ENCODE assay signal across 9 mouse cellular contexts in the genomic region with DNA sequence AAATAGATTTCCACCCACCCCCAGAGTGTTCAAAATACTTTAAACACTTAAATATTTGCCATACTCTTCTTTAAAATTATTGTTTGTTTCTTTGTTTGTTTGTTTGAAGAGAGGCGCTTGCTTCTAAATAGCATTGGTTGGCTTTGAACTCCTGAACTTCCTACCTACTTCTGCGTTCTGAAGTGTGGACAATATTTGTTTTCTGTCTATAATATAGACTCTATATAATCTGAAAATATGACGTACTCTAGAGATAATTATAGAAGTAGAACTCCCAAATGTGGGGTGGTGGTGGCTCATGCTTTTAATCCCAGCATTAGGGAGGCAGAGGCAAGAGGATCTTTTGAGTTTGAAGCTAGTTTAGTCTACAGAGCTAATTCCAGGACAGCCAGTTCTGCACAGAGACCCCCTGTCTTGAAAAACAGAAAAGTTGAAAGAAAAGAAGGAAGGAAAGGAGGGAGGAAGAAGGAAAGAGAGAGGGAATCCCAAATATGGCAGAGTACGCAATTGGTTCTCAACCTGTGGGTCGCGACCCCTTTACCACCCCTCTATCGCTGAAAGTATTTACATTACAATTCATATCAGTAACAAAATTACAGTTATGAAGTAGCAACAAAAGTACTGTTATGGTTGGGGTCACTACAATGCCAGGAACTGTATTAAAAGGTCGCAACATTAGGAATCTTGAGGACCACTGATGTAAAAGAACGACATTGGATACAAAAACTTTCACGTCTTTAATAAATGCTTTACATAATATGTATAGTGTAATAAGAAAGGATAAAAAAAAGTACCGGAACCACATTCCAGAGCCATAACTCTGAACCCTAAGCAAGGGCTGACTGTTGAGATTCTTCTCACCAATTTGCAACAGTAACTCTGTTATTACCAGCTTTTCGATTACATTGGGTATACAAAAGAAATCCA. TPM values are rescaled to one million over a fixed set of nuclear protein-coding genes. Genes with fewer than 3 reads are reported as not detected.
DNase-seq lines count a peak whose midpoint lies in the region; ATAC-seq and TF ChIP-seq lines count a peak whose summit lies in the region.
"Had no signal": no experiment of that assay in that cellular context is flagged by ENCODE, and none has a peak within 500 bp of the region (broad histone marks: within the 10 kb centered on the region; RNA-seq: fewer than 3 reads in every experiment).

No protein-coding gene starts in this region.

- WGBS in kidney, postnatal 0 days, result 42% methylated on average over 12 of the region's 12 CpGs
- WGBS in kidney, adult 2 months, result 49% methylated on average over 12 of the region's 12 CpGs
- 39% methylated on average over 12 of the region's 12 CpGs for WGBS in hindbrain, embryonic 15.5 days
- 40% methylated on average over 12 of the region's 12 CpGs for whole genome bisulfite sequencing in midbrain, embryonic 15.5 days

- peaks cover 5% of the 10 kb centered on the region; the same call in 1 of the 2 replicates for H3K4me1 ChIP-seq in kidney, postnatal 0 days (replicated peaks; ENCODE audit: insufficient read depth, low read length)
- H3K4me1 ChIP-seq in kidney, adult 2 months (ENCODE audit: control insufficient read depth, insufficient read depth, low read length), result peaks cover 6% of the 10 kb centered on the region; the same call in 1 of the 2 replicates
- H3K4me1 ChIP-seq in hindbrain, embryonic 15.5 days (replicated peaks), result peaks cover 28% of the 10 kb centered on the region
- H3K4me1 ChIP-seq in midbrain, embryonic 15.5 days, result peaks cover 25% of the 10 kb centered on the region

- no peak for TF ChIP-seq CTCF in kidney, postnatal 0 days (IDR thresholded peaks at IDR 0.05; ENCODE audit: low read depth)
- TF ChIP-seq CTCF in kidney, adult 2 months (conservative IDR thresholded peaks at IDR 0.05; ENCODE audit: insufficient read depth, insufficient read length, low read depth, low read length), result no peak

- H3K27ac ChIP-seq in kidney, postnatal 0 days, result no peak overlapping the region
- no peak overlapping the region for H3K27ac ChIP-seq in kidney, adult 2 months (ENCODE audit: insufficient read depth, low read depth, low read length)
- H3K27ac ChIP-seq in hindbrain, embryonic 15.5 days (replicated peaks), result peak overlapping the region; percentile 34; the same call in 1 of the 2 replicates
- peak overlapping the region; percentile 100; the same call in 1 of the 2 replicates for H3K27ac ChIP-seq in midbrain, embryonic 15.5 days

- peak overlapping the region; percentile 49 for H3K4me2 ChIP-seq in kidney, postnatal 0 days (ENCODE audit: low read length)
- H3K4me2 ChIP-seq in hindbrain, embryonic 15.5 days, result peak overlapping the region; percentile 82
- peak overlapping the region; percentile 78 for H3K4me2 ChIP-seq in midbrain, embryonic 15.5 days

- H3K9ac ChIP-seq in kidney, postnatal 0 days (ENCODE audit: low read depth, low read length), result no peak overlapping the region
- peak overlapping the region; percentile 37 for H3K9ac ChIP-seq in hindbrain, embryonic 15.5 days
- peak overlapping the region; percentile 99; the same call in 1 of the 2 replicates for H3K9ac ChIP-seq in midbrain, embryonic 15.5 days

- H3K27me3 ChIP-seq in kidney, postnatal 0 days (ENCODE audit: insufficient read depth, low read length), result no peaks in the 10 kb centered on the region
- H3K27me3 ChIP-seq in kidney, adult 2 months (replicated peaks; ENCODE audit: control insufficient read depth, insufficient read depth, low read length), result no peaks in the 10 kb centered on the region
- no peaks in the 10 kb centered on the region for H3K27me3 ChIP-seq in hindbrain, embryonic 15.5 days
- no peaks in the 10 kb centered on the region for H3K27me3 ChIP-seq in midbrain, embryonic 15.5 days (replicated peaks)

- no peak for ATAC-seq in kidney, postnatal 0 days (replicated peaks; ENCODE audit: low FRiP score, low read depth)
- no peak for ATAC-seq in hindbrain, embryonic 15.5 days (ENCODE audit: low FRiP score, low read depth)
- no peak for ATAC-seq in midbrain, embryonic 15.5 days (replicated peaks)
- ATAC-seq in cerebellum, adult (ENCODE audit: insufficient number of reproducible peaks, low FRiP score, low TSS enrichment), result no peak

- no peaks in the 10 kb centered on the region for H3K9me3 ChIP-seq in kidney, postnatal 0 days (replicated peaks; ENCODE audit: low read length)
- H3K9me3 ChIP-seq in hindbrain, embryonic 15.5 days, result no peaks in the 10 kb centered on the region
- H3K9me3 ChIP-seq in midbrain, embryonic 15.5 days, result no peaks in the 10 kb centered on the region

- H3K36me3 ChIP-seq in kidney, postnatal 0 days (ENCODE audit: insufficient read depth, low read length), result no peaks in the 10 kb centered on the region
- no peaks in the 10 kb centered on the region for H3K36me3 ChIP-seq in kidney, adult 2 months (ENCODE audit: control insufficient read depth, insufficient read depth, low read length)
- 0 out of 2 replicates have a peak, but pooled peaks cover 2% of the 10 kb centered on the region for H3K36me3 ChIP-seq in hindbrain, embryonic 15.5 days
- 0 out of 2 replicates have a peak, but pooled peaks cover 5% of the 10 kb centered on the region for H3K36me3 ChIP-seq in midbrain, embryonic 15.5 days (replicated peaks)

- peak overlapping the region; percentile 84 for H3K4me3 ChIP-seq in kidney, postnatal 0 days (replicated peaks; ENCODE audit: low read depth, low read length)
- H3K4me3 ChIP-seq in kidney, adult 2 months (ENCODE audit: insufficient read depth, low read depth, low read length), result no peak overlapping the region
- H3K4me3 ChIP-seq in hindbrain, embryonic 15.5 days, result peak overlapping the region; percentile 74
- H3K4me3 ChIP-seq in midbrain, embryonic 15.5 days, result peak overlapping the region; percentile 70

- no peak for TF ChIP-seq POLR2A in kidney, adult 2 months (IDR thresholded peaks at IDR 0.05; ENCODE audit: low read depth, low read length)

- DNase-seq in kidney, postnatal 0 days (ENCODE audit: low spot score), result no peak
- no peak for DNase-seq in kidney, adult 2 months
- DNase-seq in embryo, embryonic 10.5 days (ENCODE audit: low spot score), result peak; percentile 32
- no peak for DNase-seq in frontal cortex, postnatal 14 days (ENCODE audit: low spot score in 2 of 2)
- DNase-seq in layer of hippocampus, adult 9-11 months, result no peak

RNA-seq across cellular contexts. Expression of gene Tia1, which starts 1.1 kb away (rescaled TPM):
- polyA plus RNA-seq in kidney, postnatal 0 days (2015; fragmentation: Nextera tagmentation; extraction: Ambion mirVana), result 119 and 122 TPM in 2 replicates
- 11.5 TPM in 2 replicates for polyA plus RNA-seq in kidney, adult 2 months (2012; rRNA removed)
- polyA plus RNA-seq in hindbrain, embryonic 15.5 days (2015; fragmentation: Nextera tagmentation; extraction: Ambion mirVana), result 275 and 283 TPM in 2 replicates
- 334 and 360 TPM in 2 replicates for polyA plus RNA-seq in midbrain, embryonic 15.5 days (2015; fragmentation: Nextera tagmentation; extraction: Ambion mirVana)

RNA-seq across cellular contexts. Expression of gene Pcyox1, which starts 6.0 kb away (rescaled TPM):
- polyA plus RNA-seq in kidney, postnatal 0 days (2015; fragmentation: Nextera tagmentation; extraction: Ambion mirVana), result 110 and 111 TPM in 2 replicates
- 56.4 and 56.8 TPM in 2 replicates for polyA plus RNA-seq in kidney, adult 2 months (2012; rRNA removed)
- 84.7 and 90.1 TPM in 2 replicates for polyA plus RNA-seq in hindbrain, embryonic 15.5 days (2015; fragmentation: Nextera tagmentation; extraction: Ambion mirVana)
- polyA plus RNA-seq in midbrain, embryonic 15.5 days (2015; fragmentation: Nextera tagmentation; extraction: Ambion mirVana), result 93.3 and 96.5 TPM in 2 replicates

RNA-seq across cellular contexts. Expression of gene Gm44790, which starts 23.5 kb away (rescaled TPM):
- not detected in 2 replicates for polyA plus RNA-seq in kidney, postnatal 0 days (2015; fragmentation: Nextera tagmentation; extraction: Ambion mirVana)
- polyA plus RNA-seq in kidney, adult 2 months (2012; rRNA removed), result 2.9 and 6.7 TPM in 2 replicates
- polyA plus RNA-seq in hindbrain, embryonic 15.5 days (2015; fragmentation: Nextera tagmentation; extraction: Ambion mirVana), result 1.2 TPM in 2 replicates
- not detected in 2 replicates for polyA plus RNA-seq in midbrain, embryonic 15.5 days (2015; fragmentation: Nextera tagmentation; extraction: Ambion mirVana)
- polyA plus RNA-seq: inflammation-experienced regulatory T-cells, adult 6 months had no signal

RNA-seq across cellular contexts. Expression of gene Snrpg, which starts 31.8 kb away (rescaled TPM):
- 490 and 543 TPM in 2 replicates for polyA plus RNA-seq in kidney, postnatal 0 days (2015; fragmentation: Nextera tagmentation; extraction: Ambion mirVana)
- 35.3 and 82.5 TPM in 2 replicates for polyA plus RNA-seq in kidney, adult 2 months (2012; rRNA removed)
- polyA plus RNA-seq in hindbrain, embryonic 15.5 days (2015; fragmentation: Nextera tagmentation; extraction: Ambion mirVana), result 346 and 401 TPM in 2 replicates
- polyA plus RNA-seq in midbrain, embryonic 15.5 days (2015; fragmentation: Nextera tagmentation; extraction: Ambion mirVana), result 377 and 389 TPM in 2 replicates

RNA-seq across cellular contexts. Expression of gene C87436, which starts 35.2 kb away (rescaled TPM):
- polyA plus RNA-seq in kidney, postnatal 0 days (2015; fragmentation: Nextera tagmentation; extraction: Ambion mirVana), result 22.5 and 23.1 TPM in 2 replicates
- polyA plus RNA-seq in kidney, adult 2 months (2012; rRNA removed), result 15.1 and 15.3 TPM in 2 replicates
- 23.7 and 25.7 TPM in 2 replicates for polyA plus RNA-seq in hindbrain, embryonic 15.5 days (2015; fragmentation: Nextera tagmentation; extraction: Ambion mirVana)
- polyA plus RNA-seq in midbrain, embryonic 15.5 days (2015; fragmentation: Nextera tagmentation; extraction: Ambion mirVana), result 25.2 and 25.8 TPM in 2 replicates

Comparison
In these comparisons a context has a peak if more than half of its experiments do, and no peak if none do; other contexts are left out.
1. H3K27ac ChIP-seq: peak in hindbrain, embryonic 15.5 days (single experiment) and midbrain, embryonic 15.5 days (single experiment); none in kidney, postnatal 0 days (single experiment) and kidney, adult 2 months (single experiment).
2. Peak in every context shown above with its lines, with median percentiles within 50 percentile points of each other: H3K4me2 ChIP-seq.